ENCODE assay signal across 8 mouse cellular contexts in the genomic region with DNA sequence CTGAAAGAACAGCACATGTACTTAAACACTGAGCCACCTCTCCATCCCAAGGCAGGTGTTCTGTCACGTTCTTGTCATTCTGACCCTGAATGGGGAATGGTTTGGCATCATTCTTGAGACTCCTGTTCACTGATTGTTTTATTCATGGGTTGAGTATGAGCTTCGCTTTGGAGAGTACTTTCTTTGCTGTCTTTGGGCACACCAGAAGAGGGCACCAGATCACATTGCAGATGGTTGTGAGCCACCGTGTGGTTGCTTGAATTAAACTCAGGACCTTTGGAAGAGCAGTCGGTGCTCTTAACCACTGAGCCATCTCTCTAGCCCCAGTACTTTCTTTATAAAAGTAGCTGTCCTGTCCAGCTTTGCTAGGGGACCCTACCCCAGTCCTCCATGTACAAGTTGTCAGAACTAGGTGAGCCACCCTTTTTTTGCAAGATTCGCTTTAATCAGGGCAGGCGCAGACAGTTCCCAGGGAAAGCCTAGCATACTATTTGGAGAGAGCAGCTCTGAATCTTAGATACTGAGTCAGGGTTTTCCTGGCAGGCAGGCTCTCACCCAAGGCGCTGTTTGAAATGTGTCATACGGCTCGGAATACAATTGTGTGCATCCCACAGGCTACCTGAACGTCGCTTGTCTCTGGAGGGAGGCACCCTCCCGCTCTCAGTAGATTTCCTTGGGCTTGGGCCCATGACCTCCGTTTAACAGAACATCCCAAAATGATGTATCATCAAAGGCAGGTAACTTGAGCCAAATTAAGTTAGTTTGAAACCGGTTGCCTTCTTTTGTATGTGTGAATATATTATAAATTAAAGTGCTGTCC.
DNase-seq lines count a peak whose midpoint lies in the region; ATAC-seq and TF ChIP-seq lines count a peak whose summit lies in the region.

No protein-coding gene starts in this region.

- no peaks in the 10 kb centered on the region for H3K79me2 ChIP-seq in myocyte (ENCODE audit: control insufficient read depth, insufficient read depth)

- peak; percentile 5; the same call in 1 of the 2 replicates for TF ChIP-seq CTCF in gastrocnemius, adult 2 months (IDR thresholded peaks at IDR 0.05)
- TF ChIP-seq CTCF in lung, adult 2 months (IDR thresholded peaks at IDR 0.05; ENCODE audit: insufficient read depth, low read length) = no peak

- no peaks in the 10 kb centered on the region for H3K27me3 ChIP-seq in heart, embryonic 16.5 days (ENCODE audit: control insufficient read depth, insufficient read depth, low read length)
- no peaks in the 10 kb centered on the region for H3K27me3 ChIP-seq in myocyte (ENCODE audit: control insufficient read depth, insufficient read depth, insufficient read length)

- H3ac ChIP-seq in myocyte (ENCODE audit: control insufficient read depth, insufficient read length) = no peak overlapping the region

- 17% methylated on average over 14 of the region's 14 CpGs for WGBS in heart, embryonic 16.5 days
- 20% methylated on average over 14 of the region's 14 CpGs for WGBS in lung, adult 2 months

- no peak overlapping the region for H3K4me3 ChIP-seq in gastrocnemius, adult 2 months
- H3K4me3 ChIP-seq in heart, embryonic 16.5 days (ENCODE audit: low read length) = peak overlapping the region; percentile 23
- no peak overlapping the region for H3K4me3 ChIP-seq in myocyte
- no peak overlapping the region for H3K4me3 ChIP-seq in lung, adult 2 months (replicated peaks; ENCODE audit: extremely low read depth, low read depth, low read length)

- intact Hi-C loops in gastrocnemius, adult 2 months (cut with DNase I) = loop anchor here (5.0 to 10.0 kb wide), 2 partner anchors 485 to 882 kb away; partner anchors contain the start of gene Rab21

- no peak overlapping the region for H3K27ac ChIP-seq in gastrocnemius, adult 2 months
- H3K27ac ChIP-seq in heart, embryonic 16.5 days (ENCODE audit: low read length) = no peak overlapping the region

- ATAC-seq in heart, embryonic 16.5 days (replicated peaks; ENCODE audit: extremely low read depth, insufficient read depth, low FRiP score) = peak; percentile 35; the same call in 1 of the 2 replicates

- H3K9me3 ChIP-seq in heart, embryonic 16.5 days (replicated peaks; ENCODE audit: control insufficient read depth, low read length) = no peaks in the 10 kb centered on the region

- H3K9ac ChIP-seq in heart, embryonic 16.5 days (ENCODE audit: low read length) = no peak overlapping the region

- peaks cover 12% of the 10 kb centered on the region for H3K4me1 ChIP-seq in heart, embryonic 16.5 days (ENCODE audit: control insufficient read depth, insufficient read depth, low read length)
- no peaks in the 10 kb centered on the region for H3K4me1 ChIP-seq in lung, adult 2 months (ENCODE audit: control insufficient read depth, insufficient read depth, low read length)

- H3K4me2 ChIP-seq in heart, embryonic 16.5 days (ENCODE audit: low read depth, low read length) = peak overlapping the region; percentile 56
- peak overlapping the region; percentile 47 for H3K4me2 ChIP-seq in myocyte (ENCODE audit: low read depth)

- H3K36me3 ChIP-seq in heart, embryonic 16.5 days (ENCODE audit: control insufficient read depth, insufficient read depth) = no peaks in the 10 kb centered on the region
- no peaks in the 10 kb centered on the region for H3K36me3 ChIP-seq in myocyte (ENCODE audit: control insufficient read depth, insufficient read depth)

- DNase-seq in gastrocnemius, adult 2 months = no peak
- no peak for DNase-seq in gastrocnemius, postnatal 25 days
- DNase-seq in right cerebral cortex, adult 2 months (ENCODE audit: low spot score in 2 of 2) = peak; percentile 47
- DNase-seq in right cerebral cortex, postnatal 36 days (ENCODE audit: low spot score in 2 of 2) = no peak
- DNase-seq in lung, adult 2 months = no peak
- no peak for DNase-seq in urinary bladder, postnatal 36 days (ENCODE audit: low spot score in 2 of 2)

- no peak for TF ChIP-seq POLR2A in myocyte (IDR thresholded peaks at IDR 0.05; ENCODE audit: insufficient read length, low read depth)
- TF ChIP-seq POLR2A in lung, adult 2 months (IDR thresholded peaks at IDR 0.05; ENCODE audit: borderline replicate concordance, extremely low read depth, low read depth, low read length) = no peak

TF ChIP-seq in myocyte, 11 proteins besides CTCF, POLR2A, EP300 and RAD21:
- TF ChIP-seq TCF12 (IDR thresholded peaks at IDR 0.05; ENCODE audit: insufficient read depth, poor library complexity, severe bottlenecking) = no peak
- TF ChIP-seq MYOG (IDR thresholded peaks at IDR 0.05; ENCODE audit: control insufficient read depth in 1 of 3, insufficient read depth in 1 of 3, insufficient read length in 2 of 3, low read depth in 2 of 3) = no peak
- no peak for TF ChIP-seq POLR2AphosphoS2 (IDR thresholded peaks at IDR 0.05; ENCODE audit: insufficient read length, low read depth)
- no peak for TF ChIP-seq CEBPB (IDR thresholded peaks at IDR 0.05; ENCODE audit: insufficient read depth, poor library complexity, severe bottlenecking)
- TF ChIP-seq TCF3 (IDR thresholded peaks at IDR 0.05; ENCODE audit: insufficient read length, low read depth) = no peak
- TF ChIP-seq MYOD1 (IDR thresholded peaks at IDR 0.05; ENCODE audit: control insufficient read depth in 1 of 3, insufficient read length in 2 of 3, low read depth in 2 of 3) = no peak
- no peak for TF ChIP-seq USF1 (IDR thresholded peaks at IDR 0.05; ENCODE audit: low read depth)
- TF ChIP-seq MAX (IDR thresholded peaks at IDR 0.05; ENCODE audit: low read depth) = no peak
- no peak for TF ChIP-seq REST (IDR thresholded peaks at IDR 0.05; ENCODE audit: insufficient read depth, insufficient read length)
- TF ChIP-seq SRF (IDR thresholded peaks at IDR 0.05; ENCODE audit: control insufficient read depth, insufficient read length, low read depth) = no peak
- TF ChIP-seq E2F4 (IDR thresholded peaks at IDR 0.05; ENCODE audit: insufficient read depth) = no peak

Comparison
In these comparisons a context has a peak if more than half of its experiments do, and no peak if none do; other contexts are left out.
1. DNase-seq: peak in right cerebral cortex, adult 2 months (2 of 2); none in gastrocnemius, adult 2 months (single experiment), gastrocnemius, postnatal 25 days (single experiment), right cerebral cortex, postnatal 36 days (0 of 2), lung, adult 2 months (single experiment) and urinary bladder, postnatal 36 days (0 of 2).